Mouse (Mus musculus) left cerebral cortex, postnatal 25 days (tissue): ENCODE data around the gene Cpa2. TPM values are rescaled to one million over a fixed set of nuclear protein-coding genes. Genes with fewer than 3 reads are reported as not detected.

Experiments used
- DNase-seq, 2 experiments: peaks; one replicate each; pipeline ENCODE4 v3.0.0; 2022; ENCODE audit warnings: low spot score in 2 of 2, mixed read lengths in 1 of 2
- intact Hi-C: fragments of 180-260 bp; cut with DNase I; formaldehyde crosslinking; loops from one replicate; pipeline ENCODE4 v1.15.1; 2025
- total RNA-seq, 2 experiments: library from RNA; stranded (reverse); gene quantifications; 2 replicates each; pipeline ENCODE4 v1.2.3; 2021

Gene Cpa2
- total RNA-seq, 2 experiments from 2014 or later, result 2.2 to 2.3 TPM

GRCm38 (mm10) chr6:30546571-30547273, 5.3 kb downstream of the Cpa2 start:
- peak in 1 of 2 experiments; percentile 61 for DNase-seq
- intact Hi-C loops, result loop anchor here (2.0 to 5.0 kb wide), 4 partner anchors 38 to 146 kb away; partner anchors contain the start of genes Cep41, Klhdc10, Ssmem1 and Tmem209

DNA sequence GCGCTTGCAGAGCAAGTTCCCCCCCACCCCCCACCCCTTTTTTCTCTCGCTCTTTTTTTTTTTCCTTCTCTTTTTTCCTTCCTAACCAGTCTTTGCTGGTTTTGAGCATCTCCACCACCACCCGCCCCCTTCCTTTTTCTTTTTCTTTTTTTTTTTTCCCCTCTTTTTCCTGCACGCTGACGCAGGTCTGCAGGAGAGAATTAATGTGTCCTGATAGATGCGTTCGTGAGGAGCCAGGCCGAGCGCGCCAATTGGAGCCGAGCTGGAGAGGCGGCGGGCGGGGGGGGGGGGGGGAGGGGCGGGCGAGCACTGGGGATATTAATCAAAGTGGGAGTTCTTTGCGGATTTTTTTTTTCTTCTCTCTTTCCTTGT, 5.9 kb downstream of the Cpa2 start:
- DNase-seq, result peak in 1 of 2 experiments; percentile 37
- intact Hi-C loops, result loop anchor here (2.0 to 5.0 kb wide), 4 partner anchors 38 to 145 kb away; partner anchors contain the start of genes Cep41, Klhdc10, Ssmem1 and Tmem209

DNA sequence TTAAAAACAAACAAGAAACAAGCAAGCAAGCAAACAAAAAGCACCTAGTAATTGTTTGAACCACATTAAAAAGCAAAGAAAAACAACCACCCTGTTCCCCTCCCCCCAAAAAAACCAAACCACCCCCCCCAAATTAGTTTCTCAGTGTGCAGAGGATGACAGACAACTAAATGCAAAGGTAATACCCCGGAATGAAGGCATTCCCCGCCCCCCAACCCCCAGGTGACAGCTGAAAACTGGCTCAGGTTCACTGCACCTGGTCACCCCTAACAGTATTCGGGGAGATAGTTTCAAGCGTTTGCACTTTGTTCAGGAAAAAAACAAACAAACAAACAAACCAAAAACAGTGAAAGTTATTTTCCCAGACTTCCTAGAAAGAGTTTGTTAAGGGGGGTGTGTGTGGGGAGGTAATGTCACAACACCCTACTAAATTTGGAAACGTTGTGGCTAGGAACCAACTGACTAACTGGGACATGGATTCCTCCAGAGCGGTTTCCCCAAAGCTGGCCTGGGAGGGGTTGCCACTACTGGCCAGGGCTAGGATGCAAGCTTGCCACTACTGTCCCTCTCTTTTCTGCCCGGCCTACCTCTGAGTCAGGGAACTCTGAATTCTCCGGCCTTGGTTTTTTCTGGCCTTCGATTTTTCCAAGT, 6.4 kb downstream of the Cpa2 start:
- peak in 1 of 2 experiments; percentile 33 for DNase-seq
- intact Hi-C loops, result loop anchor here (2.0 to 5.0 kb wide), 4 partner anchors 39 to 145 kb away; partner anchors contain the start of genes Cep41, Klhdc10, Ssmem1 and Tmem209

- peak in 1 of 2 experiments; percentile 39 for DNase-seq
These were observed 7.9 kb downstream of the Cpa2 start for GRCm38 (mm10) chr6:30549231-30549761.

DNA sequence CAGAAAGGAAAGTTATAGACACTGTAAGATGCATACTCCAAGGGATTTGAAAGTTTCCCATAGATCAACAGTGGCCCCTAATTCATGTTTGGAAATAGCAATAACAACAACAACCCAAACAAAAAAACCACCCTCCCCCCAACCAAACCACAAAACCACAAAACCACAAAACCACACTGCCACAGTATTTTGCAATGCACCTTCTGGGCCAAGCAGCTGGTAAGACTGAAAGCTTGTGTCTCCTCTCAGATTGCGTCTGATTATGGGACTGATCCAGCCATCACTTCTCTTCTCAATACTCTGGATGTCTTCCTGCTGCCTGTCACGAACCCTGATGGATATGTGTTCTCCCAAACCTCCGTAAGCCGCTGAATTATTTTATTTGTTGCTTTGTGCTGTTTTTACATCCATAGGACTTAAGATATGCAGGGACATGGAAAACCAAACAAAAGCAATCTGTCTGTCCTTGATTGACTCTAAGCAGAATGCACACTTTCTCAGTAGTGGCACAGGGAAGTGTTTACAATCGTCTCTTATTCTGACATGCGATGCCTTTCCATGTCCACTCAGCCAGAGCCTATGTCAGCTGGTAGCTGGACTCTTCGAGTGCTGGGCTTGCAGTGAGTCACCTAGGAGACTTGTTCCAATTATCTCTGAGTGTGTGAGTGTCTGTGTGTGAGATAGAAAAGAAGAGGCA, 9.3 kb downstream of the Cpa2 start:
- no peak for DNase-seq
- intact Hi-C loops, result no loop called here

More at GRCm38 (mm10) chr6:30549231-30549761, 7.9 kb downstream of the Cpa2 start:
- intact Hi-C loops, result loop anchor here (5.0 kb wide), 3 partner anchors 87 to 147 kb away; partner anchors contain the start of genes Cep41 and Klhdc10

- no peak for DNase-seq
- intact Hi-C loops, result no loop called here
These were observed 9.8 kb downstream of the Cpa2 start for GRCm38 (mm10) chr6:30551193-30551515.

DNA sequence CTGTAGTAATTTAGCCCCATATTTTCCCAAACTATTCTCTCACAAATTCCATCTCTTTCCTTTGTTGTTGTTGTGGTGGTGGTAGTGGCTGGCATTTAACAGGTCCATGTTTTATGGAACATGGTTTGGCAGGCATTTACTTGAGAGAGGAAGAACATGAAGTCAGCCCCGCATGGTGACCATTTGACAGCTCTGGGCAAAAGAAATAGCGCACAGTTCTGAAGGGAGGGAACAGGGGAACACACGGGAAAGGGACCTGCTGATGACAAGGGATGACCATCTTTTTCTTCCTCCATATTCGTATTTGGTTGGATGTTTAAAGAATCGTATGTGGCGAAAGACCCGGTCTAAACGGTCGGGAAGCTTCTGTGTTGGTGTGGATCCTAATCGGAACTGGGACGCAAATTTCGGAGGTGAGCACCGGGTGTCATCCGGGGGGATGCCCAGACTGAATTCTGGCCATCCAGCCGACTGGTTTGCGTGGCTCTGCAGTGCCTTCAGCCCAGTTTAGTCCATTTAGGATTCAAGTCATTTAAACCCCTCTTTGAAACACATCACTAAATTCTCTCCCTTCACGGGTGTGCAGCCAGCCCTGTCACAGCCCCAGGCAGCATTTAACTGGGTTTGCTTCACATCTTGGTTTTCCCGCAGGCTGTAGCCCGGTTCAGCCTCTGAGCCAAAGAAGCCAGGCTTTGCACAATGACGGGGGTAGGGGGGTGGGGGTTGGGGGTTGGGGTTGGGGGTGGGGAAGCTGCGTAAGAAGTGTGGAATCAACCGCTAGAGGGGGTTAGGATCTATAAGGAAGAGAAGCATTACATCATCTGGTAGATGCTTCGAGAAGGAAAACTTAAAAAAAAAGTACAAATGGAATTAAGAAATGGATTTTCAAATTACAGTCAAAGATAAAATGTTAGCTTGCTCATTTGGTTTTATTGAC, 10.5 kb downstream of the Cpa2 start:
- intact Hi-C loops, result no loop called here
- DNase-seq, result peak in 1 of 2 experiments; percentile 47

- no peak for DNase-seq
- intact Hi-C loops, result no loop called here
These were observed 11.2 kb downstream of the Cpa2 start for GRCm38 (mm10) chr6:30552628-30553027.

DNA sequence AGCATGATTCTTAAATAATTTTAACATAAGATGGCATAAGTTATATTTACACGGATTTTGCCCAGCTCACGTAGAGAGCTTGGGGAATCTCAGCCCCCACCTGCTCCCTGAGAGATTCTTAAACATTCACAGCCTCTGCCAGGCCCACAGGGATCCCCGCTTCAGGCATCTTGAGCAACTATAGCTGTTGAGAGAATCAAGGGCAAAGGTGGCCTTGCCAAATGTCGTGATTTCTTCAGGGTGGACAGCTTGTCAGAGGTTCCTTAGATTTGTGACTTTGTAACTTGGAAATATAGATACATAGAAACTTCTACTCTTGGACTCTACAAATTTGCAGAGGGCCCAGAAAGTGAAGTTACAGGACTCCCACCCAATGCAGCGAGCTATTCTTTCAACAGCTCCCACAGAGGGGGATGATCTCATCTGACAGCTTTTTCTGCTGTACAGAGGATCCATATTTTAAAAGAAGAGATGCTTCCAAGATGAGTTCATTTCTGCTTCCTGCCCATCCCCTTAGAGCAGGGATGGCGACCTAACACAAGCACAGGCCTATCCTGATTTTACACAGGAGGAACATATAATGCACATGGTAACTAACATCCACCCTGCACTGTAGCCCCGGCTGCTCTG, 12.1 kb downstream of the Cpa2 start:
- peak in 1 of 2 experiments; percentile 77 for DNase-seq
- intact Hi-C loops, result no loop called here

DNA sequence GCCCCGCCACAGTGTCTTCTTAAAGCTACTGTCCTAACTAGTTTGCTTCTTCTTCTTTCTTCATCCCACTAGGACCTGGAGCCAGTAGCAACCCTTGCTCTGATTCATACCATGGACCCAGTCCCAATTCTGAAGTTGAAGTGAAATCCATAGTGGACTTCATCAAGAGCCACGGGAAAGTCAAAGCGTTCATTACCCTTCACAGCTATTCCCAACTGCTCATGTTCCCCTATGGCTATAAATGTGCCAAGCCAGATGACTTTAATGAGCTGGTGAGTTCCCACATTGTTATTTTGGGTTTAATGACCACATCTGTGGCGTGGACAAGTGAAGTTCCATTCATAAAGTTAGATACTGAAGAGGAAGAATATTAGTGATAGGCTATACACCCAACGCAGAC, 12.7 kb downstream of the Cpa2 start:
- DNase-seq, result no peak
- intact Hi-C loops, result no loop called here

GRCm38 (mm10) chr6:30554621-30555170, 13.3 kb downstream of the Cpa2 start:
- intact Hi-C loops, result no loop called here
- no peak for DNase-seq

DNA sequence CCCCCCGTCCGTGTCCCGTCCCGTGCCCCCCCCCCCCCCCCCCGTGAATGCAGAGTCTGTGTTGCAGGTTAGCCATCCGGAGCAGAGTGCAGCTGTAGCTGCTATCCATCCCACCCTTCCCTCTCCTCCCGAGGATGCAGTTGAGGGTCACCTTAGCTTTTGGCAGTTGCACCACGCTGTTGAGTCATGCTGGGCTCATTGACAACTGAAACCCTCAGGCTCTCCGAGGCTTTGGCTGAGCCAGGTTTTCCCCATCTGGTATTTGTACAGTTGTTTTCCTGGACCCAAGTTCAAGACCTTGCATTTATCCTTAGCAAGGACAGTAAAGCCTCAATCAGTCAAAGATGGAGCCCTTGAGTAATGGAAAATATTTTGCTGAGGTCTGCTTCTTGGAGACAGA, 14.7 kb downstream of the Cpa2 start:
- intact Hi-C loops, result no loop called here
- DNase-seq, result no peak

DNA sequence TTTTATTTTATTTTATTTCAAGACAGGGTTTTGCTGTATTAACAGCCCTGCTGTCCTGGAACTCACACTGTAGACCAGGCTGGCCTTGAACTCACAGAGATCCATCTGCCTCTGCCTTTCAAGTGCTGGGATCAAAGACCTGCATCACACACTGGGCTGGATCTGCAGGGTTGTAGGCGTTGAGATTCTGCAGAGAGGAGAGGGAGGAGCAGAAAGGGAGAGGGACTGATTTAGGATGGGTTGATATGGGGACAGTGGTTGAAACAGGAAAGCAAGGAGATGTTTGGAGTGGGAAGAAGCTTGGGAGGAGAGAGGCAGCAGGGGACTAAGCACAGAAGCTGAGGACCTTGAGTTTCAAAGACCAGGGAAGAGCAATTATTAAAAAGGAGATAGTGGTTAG, 18.3 kb downstream of the Cpa2 start:
- no peak for DNase-seq
- intact Hi-C loops, result no loop called here

GRCm38 (mm10) chr6:30562132-30562531, 20.8 kb downstream of the Cpa2 start:
- intact Hi-C loops, result no loop called here
- DNase-seq, result no peak

GRCm38 (mm10) chr6:30563575-30563974, 22.2 kb downstream of the Cpa2 start:
- DNase-seq, result no peak
- intact Hi-C loops, result no loop called here

DNA sequence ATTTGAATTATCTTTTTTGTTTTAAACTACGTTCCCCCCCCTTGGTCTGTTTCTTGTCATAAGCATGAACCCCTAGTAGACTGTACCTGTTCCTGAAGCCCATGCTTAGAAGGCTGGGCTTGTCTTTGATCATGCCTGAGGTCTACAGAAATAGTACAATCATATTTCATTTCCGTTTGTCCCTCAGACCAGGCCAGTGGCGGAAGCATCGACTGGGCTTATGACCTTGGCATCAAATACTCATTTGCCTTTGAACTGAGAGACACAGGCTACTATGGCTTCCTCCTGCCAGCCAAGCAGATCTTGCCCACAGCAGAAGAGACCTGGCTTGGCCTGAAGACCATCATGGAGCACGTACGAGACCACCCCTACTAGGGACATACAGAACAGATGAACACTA, 22.7 kb downstream of the Cpa2 start:
- intact Hi-C loops, result no loop called here
- DNase-seq, result no peak

GRCm38 (mm10) chr6:30568069-30568468, 26.7 kb downstream of the Cpa2 start, which contains the start of gene Cpa4:
Gene Cpa4 (plus strand): TSS chr6:30568369.
- intact Hi-C loops, result no loop called here
- no peak for DNase-seq

- DNase-seq, result peak; percentile 68 to 79
- intact Hi-C loops, result no loop called here
These were observed 27.9 kb downstream of the Cpa2 start for GRCm38 (mm10) chr6:30569331-30569730.
